Mouse (Mus musculus) thymus, adult 2 months (tissue): ENCODE data around the gene Mfap3.

ENCODE experiments used
- CTCF ChIP-seq: fragments of 200-500 bp; IDR thresholded peaks from 2 replicates; pipeline ENCODE4 v1.5.1; 2012; ENCODE audit warnings: mild to moderate bottlenecking, control low read depth, low read length, moderate library complexity, borderline replicate concordance; ENCODE audit not compliant: control insufficient read depth, poor library complexity, insufficient read depth; ENCODE audit errors: extremely low read depth
- POLR2A ChIP-seq: fragments of 200-500 bp; IDR thresholded peaks from 2 replicates; pipeline ENCODE4 v1.6.1; 2012; ENCODE audit warnings: mild to moderate bottlenecking, low read length, control low read depth, moderate library complexity; ENCODE audit not compliant: control insufficient read depth, poor library complexity, insufficient read depth; ENCODE audit errors: extremely low read depth

DNA sequence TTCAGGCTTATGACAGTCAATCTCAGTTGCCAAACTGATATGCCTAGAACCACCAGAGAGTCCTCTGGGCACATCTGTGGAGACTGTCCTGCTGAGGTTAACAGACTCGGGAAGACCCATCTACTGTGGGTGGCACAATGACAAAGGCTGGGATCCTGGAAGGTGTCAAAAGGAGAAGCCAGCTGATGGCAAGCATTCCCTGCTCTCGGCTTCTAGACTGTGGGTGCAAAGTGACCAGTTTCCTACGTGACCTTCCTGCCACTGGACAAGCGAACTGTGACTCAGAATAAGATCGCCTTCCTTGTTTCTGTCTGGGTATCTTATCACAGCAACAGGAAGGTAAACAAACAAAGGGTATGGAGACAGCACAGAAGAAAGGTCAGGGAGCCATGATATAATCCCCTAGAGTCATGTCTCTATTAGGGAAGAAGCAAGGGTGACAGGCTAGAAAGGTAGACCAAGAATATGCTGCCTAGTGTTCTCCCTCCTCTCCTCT is 1.5 kb upstream of the Mfap3 start:
- no peak for TF ChIP-seq POLR2A
- no peak for TF ChIP-seq CTCF
